Mouse (Mus musculus) T-helper 2 cell (primary cell): ENCODE data around the gene Pgap1.

Experiments
- in situ Hi-C: fragments of 300-600 bp; cut with MboI, MseI; formaldehyde crosslinking; loops from one replicate; pipeline ENCODE4 v1.15.1; 2025; ENCODE audit warnings: high pct_unique_total_duplicates

Pgap1 gene

GRCm38 (mm10) chr1:54520062-54520577 lies 37.4 kb downstream of the Pgap1 start:
- in situ Hi-C loops = no loop called here

GRCm38 (mm10) chr1:54513836-54514235 lies 43.6 kb downstream of the Pgap1 start:
- in situ Hi-C loops = no loop called here

GRCm38 (mm10) chr1:54498496-54498895 lies 59.0 kb downstream of the Pgap1 start:
- in situ Hi-C loops = no loop called here

- in situ Hi-C loops = no loop called here
Observed at GRCm38 (mm10) chr1:54496254-54496653, 61.2 kb downstream of the Pgap1 start.

GRCm38 (mm10) chr1:54493496-54493895 lies 64.0 kb downstream of the Pgap1 start:
- in situ Hi-C loops = no loop called here

- in situ Hi-C loops = no loop called here
Observed at GRCm38 (mm10) chr1:54492435-54492841, 65.0 kb downstream of the Pgap1 start.

GRCm38 (mm10) chr1:54484744-54485420 lies 72.6 kb downstream of the Pgap1 start:
- in situ Hi-C loops = loop anchor here (10.0 kb wide), 1 partner anchor 1440 kb away; no protein-coding TSS in a partner anchor

- in situ Hi-C loops = loop anchor here (10.0 kb wide), 1 partner anchor 1436 kb away; no protein-coding TSS in a partner anchor
Observed at GRCm38 (mm10) chr1:54480491-54480890, 77.0 kb downstream of the Pgap1 start.

GRCm38 (mm10) chr1:54468662-54469061 lies 88.8 kb downstream of the Pgap1 start:
- in situ Hi-C loops = no loop called here

- in situ Hi-C loops = no loop called here
Observed at GRCm38 (mm10) chr1:54467366-54467765, 90.1 kb downstream of the Pgap1 start.

- in situ Hi-C loops = no loop called here
Observed at GRCm38 (mm10) chr1:54452116-54452515, 105.4 kb downstream of the Pgap1 start.

GRCm38 (mm10) chr1:54448833-54449232 lies 108.7 kb downstream of the Pgap1 start:
- in situ Hi-C loops = no loop called here

- in situ Hi-C loops = no loop called here
Observed at GRCm38 (mm10) chr1:54443641-54444040, 113.8 kb downstream of the Pgap1 start.

- in situ Hi-C loops = no loop called here
Observed at GRCm38 (mm10) chr1:54439080-54439476, 118.4 kb downstream of the Pgap1 start.

GRCm38 (mm10) chr1:54438340-54439079 lies 119.0 kb downstream of the Pgap1 start, which contains the start of gene Gtf3c3:
Gtf3c3 (minus strand) TSS chr1:54438971.
- in situ Hi-C loops = no loop called here
